Mouse (Mus musculus) heart, postnatal 10 days (tissue): ENCODE data around the gene Antxr1. TPM values are rescaled to one million over a fixed set of nuclear protein-coding genes. Genes with fewer than 3 reads are reported as not detected.

Source experiments
- DNase-seq, 2 experiments: peaks; one replicate each; pipeline ENCODE4 v3.0.0; 2021
- intact Hi-C: fragments of 180-260 bp; cut with DNase I; formaldehyde crosslinking; loops from one replicate; pipeline ENCODE4 v1.15.1; 2025
- total RNA-seq, 2 experiments: library from RNA; stranded (reverse); gene quantifications; 2 replicates each; pipeline ENCODE4 v1.2.3; 2021

Gene Antxr1
- total RNA-seq, 2 experiments from 2014 or later: 32.3 to 33.0 TPM

DNA sequence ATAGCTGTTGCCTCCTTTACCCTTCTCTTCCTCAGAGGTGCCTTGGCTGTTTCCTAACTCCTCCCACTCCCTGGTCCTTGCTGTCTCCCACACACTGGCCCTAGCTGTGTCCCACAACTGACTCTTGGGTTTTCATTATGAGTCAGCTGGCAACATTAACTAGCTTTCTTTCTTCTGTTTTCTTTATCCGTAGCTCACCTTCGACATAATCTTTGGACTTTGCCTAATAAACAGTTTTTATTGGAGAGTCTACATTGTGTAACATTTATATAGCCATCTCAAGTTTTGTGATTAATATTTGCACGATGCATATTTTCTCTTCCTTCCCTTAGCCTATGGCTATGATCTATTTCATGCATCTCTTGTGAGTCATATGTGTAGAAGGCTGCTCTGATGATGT, 40.7 kb downstream of the Antxr1 start:
- DNase-seq: no peak
- intact Hi-C loops: no loop called here

DNA sequence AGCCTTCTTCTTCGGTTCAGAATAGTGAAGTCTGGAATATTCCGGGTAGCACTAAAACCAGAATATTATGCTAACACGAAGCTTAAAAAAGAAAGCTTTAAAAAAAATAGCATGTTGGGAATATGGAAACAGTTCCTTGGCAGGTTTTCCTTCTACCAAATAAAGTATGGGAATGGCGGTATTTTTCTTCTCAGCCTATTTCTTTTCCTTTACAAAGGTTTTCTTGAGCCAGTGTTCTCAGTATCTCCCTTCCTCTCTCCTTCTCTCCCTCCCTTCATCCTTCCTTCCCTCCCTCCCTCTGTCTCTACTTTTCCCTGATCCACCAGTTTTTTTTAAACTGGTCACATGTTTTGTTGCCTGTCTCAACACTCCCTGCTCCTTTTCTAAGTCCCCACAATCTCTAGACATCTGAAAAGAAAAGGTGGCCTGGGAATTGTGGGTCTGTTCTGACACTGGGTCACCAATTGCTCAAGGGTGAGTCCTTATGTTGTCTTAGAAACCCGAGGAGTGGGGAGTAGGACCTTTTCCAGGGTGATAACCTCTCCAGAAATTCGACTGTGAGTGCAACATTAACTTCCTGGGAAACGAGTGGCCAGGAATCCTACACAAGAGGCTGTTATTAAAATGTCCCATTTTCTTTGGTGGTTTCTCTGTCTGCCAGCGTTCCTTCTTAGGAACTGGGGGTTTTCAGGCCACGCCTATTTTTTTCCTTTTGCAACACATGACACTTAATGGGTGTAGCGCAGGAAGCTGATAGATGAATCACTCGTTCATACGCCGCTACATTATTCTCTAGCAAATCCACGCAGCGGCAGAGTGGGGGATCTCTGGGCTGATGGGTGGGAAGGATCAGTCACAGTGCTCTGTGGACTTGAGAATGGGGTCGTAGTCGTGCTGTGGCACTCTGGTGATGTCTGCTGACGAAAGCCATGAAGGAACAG, 42.4 kb downstream of the Antxr1 start:
- intact Hi-C loops: no loop called here
- DNase-seq: no peak

GRCm38 (mm10) chr6:87287251-87287650, 48.4 kb downstream of the Antxr1 start:
- DNase-seq: no peak
- intact Hi-C loops: no loop called here

GRCm38 (mm10) chr6:87285365-87285749, 50.3 kb downstream of the Antxr1 start:
- intact Hi-C loops: no loop called here
- no peak for DNase-seq

DNA sequence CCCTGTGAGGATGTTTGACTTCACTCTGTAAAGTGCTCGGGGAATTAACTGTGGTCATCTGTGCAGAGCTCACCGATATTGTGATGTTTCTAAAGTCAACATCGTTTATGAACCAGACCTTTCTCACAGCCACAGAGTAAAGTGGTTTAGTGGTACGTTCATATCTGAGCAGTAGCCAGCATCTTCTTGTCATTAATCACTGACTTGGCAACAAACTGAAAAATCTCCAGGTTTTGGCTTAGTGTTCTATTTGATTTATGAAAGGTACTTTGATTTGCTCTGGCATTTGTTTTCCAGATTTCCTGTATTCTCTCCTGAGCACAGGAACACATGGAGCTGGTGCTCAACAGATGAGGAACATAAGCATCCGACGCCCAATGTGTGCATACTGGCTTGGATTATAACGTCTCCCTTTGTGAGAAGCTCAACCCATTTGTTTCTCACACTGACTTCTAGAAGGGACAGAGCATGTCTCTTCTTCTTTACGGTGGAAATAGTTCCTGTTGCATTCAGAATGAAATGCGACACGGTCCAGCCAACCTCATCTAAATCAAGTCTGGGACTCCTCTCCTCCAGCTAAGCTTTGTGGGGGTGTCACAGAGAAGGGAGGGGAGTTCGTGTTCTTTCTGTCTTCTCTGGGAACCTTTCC, 50.8 kb downstream of the Antxr1 start:
- DNase-seq: no peak
- intact Hi-C loops: no loop called here

- DNase-seq: peak; percentile 56 to 68
- intact Hi-C loops: no loop called here
Observed at GRCm38 (mm10) chr6:87282346-87282781, 53.3 kb downstream of the Antxr1 start.

GRCm38 (mm10) chr6:87281771-87282170, 53.9 kb downstream of the Antxr1 start:
- no peak for DNase-seq
- intact Hi-C loops: no loop called here

DNA sequence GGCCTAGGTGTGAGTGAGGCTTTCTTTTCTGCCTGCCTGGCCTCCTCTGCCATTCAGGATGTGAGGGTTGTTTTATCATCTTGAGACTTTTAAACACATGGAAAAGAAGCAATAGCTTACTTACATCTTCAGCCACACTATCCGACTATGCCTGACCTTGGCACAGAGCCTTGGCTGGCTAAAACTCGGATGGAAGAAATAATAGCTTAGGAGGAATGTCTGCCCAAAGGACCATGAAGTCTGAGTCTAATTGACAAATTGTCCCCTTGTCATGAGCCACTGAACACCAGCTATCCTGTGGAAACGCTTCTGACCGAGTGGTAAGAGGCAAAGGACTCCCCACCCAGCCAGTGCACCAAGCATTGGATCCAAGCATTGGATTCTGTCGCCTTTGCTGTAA, 57.5 kb downstream of the Antxr1 start:
- intact Hi-C loops: no loop called here
- no peak for DNase-seq

GRCm38 (mm10) chr6:87277527-87277926, 58.1 kb downstream of the Antxr1 start:
- intact Hi-C loops: no loop called here
- peak in 1 of 2 experiments; percentile 33 for DNase-seq

- intact Hi-C loops: no loop called here
- DNase-seq: no peak
Observed at GRCm38 (mm10) chr6:87276941-87277340, 58.7 kb downstream of the Antxr1 start.

GRCm38 (mm10) chr6:87274779-87275178, 60.8 kb downstream of the Antxr1 start:
- DNase-seq: no peak
- intact Hi-C loops: no loop called here

DNA sequence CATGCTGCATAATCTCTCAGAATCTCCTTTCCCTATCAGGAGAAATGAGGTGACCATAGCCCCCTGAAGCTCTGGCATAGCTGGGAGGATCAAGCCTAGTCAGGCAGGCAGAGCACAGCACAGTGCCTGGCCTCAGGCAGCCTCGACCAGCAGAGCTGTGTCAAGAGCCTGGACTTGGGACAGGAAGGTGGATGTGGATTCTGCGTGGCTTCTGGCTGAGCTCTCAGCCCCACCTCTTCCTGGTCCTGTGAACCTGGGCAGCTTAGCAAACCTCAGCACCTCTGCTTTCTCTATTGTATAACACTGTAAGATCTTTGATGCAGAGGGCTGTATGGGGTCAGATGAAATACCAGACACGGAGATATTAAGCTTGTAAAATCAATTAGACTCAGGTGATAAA, 61.8 kb downstream of the Antxr1 start:
- DNase-seq: no peak
- intact Hi-C loops: no loop called here

GRCm38 (mm10) chr6:87273141-87273540, 62.5 kb downstream of the Antxr1 start:
- intact Hi-C loops: no loop called here
- no peak for DNase-seq

DNA sequence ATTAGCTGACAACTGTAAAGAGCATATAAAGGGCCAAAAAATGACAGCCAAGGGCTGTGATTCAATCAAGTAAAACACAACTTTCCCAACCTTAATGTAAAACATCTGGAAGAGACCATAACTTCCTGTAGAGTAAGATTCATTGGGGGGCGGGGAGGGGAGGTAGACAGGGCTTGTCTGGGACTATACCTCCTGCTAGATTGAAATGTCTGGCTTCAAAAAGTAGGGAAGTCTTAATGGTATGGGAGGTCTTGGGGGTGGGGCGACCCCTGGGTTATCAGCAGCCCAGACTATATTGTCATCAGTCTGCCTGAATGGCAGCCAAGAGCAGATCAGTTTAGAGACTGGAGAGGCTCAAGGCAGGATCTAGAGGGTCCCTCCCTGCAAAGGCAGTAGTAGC, 63.4 kb downstream of the Antxr1 start:
- intact Hi-C loops: no loop called here
- no peak for DNase-seq

GRCm38 (mm10) chr6:87270452-87270851, 65.2 kb downstream of the Antxr1 start:
- intact Hi-C loops: no loop called here
- no peak for DNase-seq

DNA sequence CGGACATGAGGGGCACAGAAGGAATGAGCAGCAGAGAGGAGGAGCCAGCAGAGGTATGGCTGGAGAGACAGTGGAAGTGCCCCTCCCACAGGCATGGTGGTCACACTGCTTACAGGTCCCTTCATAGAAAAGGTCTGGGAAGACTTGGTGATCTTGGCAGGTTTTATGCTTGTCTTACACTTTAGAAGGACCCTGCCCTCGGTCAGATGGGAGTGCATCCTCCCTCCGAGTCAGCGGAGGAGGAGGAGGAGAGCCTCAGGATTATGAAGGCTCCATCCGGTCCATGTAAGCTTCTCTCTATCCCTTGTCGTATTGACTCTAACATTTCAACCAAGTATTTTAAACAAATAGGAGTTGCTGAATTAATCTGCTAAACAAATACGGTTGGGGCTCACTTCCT, 65.7 kb downstream of the Antxr1 start:
- intact Hi-C loops: no loop called here
- no peak for DNase-seq

DNA sequence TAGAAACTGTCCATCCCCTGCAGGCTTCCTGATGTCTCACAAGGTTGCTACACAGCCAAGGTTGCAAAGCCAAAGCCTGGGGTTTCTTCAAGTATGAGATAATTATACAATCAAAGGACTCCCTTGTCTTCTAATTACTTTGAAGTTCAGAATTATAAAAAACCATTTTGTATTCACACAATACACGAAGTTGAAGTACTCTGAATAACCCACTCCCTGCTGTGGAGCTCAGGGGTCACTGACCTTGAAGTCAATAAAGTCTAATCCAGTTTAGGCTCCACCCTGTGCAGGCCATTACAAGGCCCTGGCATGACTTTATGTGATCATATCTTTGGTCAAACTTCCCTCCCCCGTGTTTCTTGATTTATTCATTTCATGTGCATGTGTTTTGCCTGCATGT, 73.0 kb downstream of the Antxr1 start:
- DNase-seq: no peak
- intact Hi-C loops: no loop called here

- intact Hi-C loops: no loop called here
- no peak for DNase-seq
Observed at GRCm38 (mm10) chr6:87258976-87259375, 76.6 kb downstream of the Antxr1 start.

GRCm38 (mm10) chr6:87257981-87258775, 77.4 kb downstream of the Antxr1 start:
- intact Hi-C loops: no loop called here
- DNase-seq: peak; percentile 24 to 34

DNA sequence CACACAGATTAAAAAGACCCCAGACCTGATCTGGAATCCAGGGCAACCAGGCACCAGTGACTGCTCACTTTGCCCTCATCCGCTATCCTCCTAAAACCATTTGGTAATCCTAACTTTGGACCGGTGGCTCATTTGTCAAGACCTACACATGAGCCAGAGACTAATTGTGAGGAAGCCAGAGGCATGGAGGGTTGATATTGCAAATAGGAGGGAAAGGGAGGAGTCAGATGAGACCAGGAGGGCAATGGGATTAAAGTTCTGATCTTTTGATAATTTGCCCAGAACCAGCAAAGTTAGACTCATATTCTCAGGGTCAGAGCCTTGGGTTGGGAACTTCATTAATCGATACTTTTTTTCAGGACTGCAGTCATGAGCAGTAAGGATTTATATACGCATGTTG, 78.2 kb downstream of the Antxr1 start:
- intact Hi-C loops: no loop called here
- DNase-seq: no peak

DNA sequence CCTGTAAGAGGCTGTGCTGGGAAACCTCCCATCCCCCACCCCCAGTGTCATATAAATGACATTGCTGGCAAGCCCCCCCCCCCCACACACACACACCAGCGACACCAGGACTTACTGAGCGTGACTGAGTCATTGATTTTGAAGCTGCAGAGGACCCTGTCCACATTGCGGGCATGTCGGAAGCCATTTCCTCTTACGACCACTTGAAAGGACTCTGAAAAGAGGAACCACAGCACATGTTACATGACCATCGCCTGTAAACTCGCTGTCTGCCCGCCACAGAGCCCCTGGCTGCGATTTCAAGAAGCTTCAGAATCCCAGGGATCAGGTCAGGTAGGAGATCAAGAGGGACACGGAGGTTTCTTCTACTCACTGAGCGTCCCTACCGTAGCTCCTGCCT, 80.0 kb downstream of the Antxr1 start:
- DNase-seq: no peak

More for the DNA sequence above, 80.0 kb downstream of the Antxr1 start:
- intact Hi-C loops: no loop called here
